Mouse (Mus musculus) Patski (cell line): Measurements from ENCODE around the gene Tbl2. TPM values are rescaled to one million over a fixed set of nuclear protein-coding genes. Genes with fewer than 3 reads are reported as not detected.

Source experiments
- ATAC-seq: fragments of 100-300 bp; one replicate; pipeline ENCODE4 v1.8.0; 2021
- CTCF ChIA-PET: fragments of 350-600 bp; sonication (Branson Sonifier 250); formaldehyde crosslinking; loops from one replicate; lab custom pipeline; 2022; ENCODE audit warnings: inconsistent platforms; lab: Charles Lee
- POLR2A ChIA-PET: fragments of 350-600 bp; sonication (Branson Sonifier 250); formaldehyde crosslinking; loops from one replicate; lab custom pipeline; 2022; ENCODE audit warnings: antibody characterized with exemption, inconsistent platforms; lab: Charles Lee
- DNase-seq: peaks from one replicate; pipeline ENCODE4 v3.0.0-alpha.2; 2011; ENCODE audit warnings: low read depth, low spot score
- H3K27me3 ChIP-seq: fragments of 371-371 bp; one replicate; pipeline ENCODE4 v1.5.1; 2021
- CTCF ChIP-seq: fragments of 100-300 bp; IDR thresholded peaks from one replicate; pipeline ENCODE4 v1.5.1; 2021
- in situ Hi-C: fragments of 300-500 bp; cut with MboI; formaldehyde crosslinking; loops from 3 replicates; pipeline ENCODE4 v1.11.1; 2018; ENCODE audit warnings: low pct_unique_long_range_greater_than_20kb, mixed read lengths
- polyA plus RNA-seq: library from polyadenylated mRNA; unstranded; gene quantifications from one replicate; pipeline ENCODE4 v1.2.3, GENCODE M21; 2021

The Tbl2 gene
- polyA plus RNA-seq, 1 experiment from 2014 or later = 12.3 TPM

DNA sequence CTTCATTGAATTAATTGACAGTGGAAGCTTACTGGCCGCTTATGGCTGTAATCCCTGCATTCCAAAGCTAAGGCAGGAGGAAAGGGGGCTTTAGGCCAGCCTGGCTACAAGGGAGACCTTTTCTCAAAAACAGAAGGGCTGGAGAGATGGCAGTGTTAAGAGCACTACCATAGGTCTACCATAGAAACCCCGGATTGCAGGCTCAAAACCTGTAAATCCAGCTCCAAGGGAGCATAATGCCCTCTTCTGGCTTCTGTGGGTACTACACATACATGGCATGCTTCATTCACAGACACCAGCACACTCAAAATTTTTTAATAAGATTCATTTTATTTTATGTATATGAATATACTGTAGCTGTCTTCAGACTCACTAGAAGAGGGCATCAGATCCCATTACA, 42.2 kb downstream of the Tbl2 start:
- DNase-seq (no peak), ATAC-seq (no peak)
- TF ChIP-seq CTCF = peak; percentile 93
- ChIA-PET POLR2A (no interaction called here), CTCF (interaction anchor here (0.7 to 2.2 kb wide), 8 partner anchors 9 to 179 kb away, joined by 3 to 7 read pairs (median 3); partner anchors contain the start of gene Vps37d)
- H3K27me3 ChIP-seq = no peaks in the 10 kb centered on the region
- in situ Hi-C loops = loop anchor here (5.0 kb wide), 1 partner anchor 74 kb away; no protein-coding TSS in a partner anchor

GRCm38 (mm10) chr5:135192431-135192830, 43.0 kb downstream of the Tbl2 start:
- ATAC-seq = no peak

GRCm38 (mm10) chr5:135196367-135196766, 46.9 kb downstream of the Tbl2 start:
- ChIA-PET CTCF (interaction anchor here (1.1 kb wide), 1 partner anchor 10 kb away, joined by 3 read pairs; no protein-coding TSS in a partner anchor), POLR2A (no interaction called here)
- DNase-seq = no peak
- in situ Hi-C loops = no loop called here
- H3K27me3 ChIP-seq = no peaks in the 10 kb centered on the region
- no peak for ATAC-seq
- no peak for TF ChIP-seq CTCF

More at GRCm38 (mm10) chr5:135192431-135192830, 43.0 kb downstream of the Tbl2 start:
- TF ChIP-seq CTCF = no peak
- ChIA-PET CTCF (interaction anchor here (0.7 to 1.1 kb wide), 4 partner anchors 12 to 78 kb away, joined by 3 read pairs; no protein-coding TSS in a partner anchor), POLR2A (interaction anchor here (0.8 to 0.9 kb wide), 2 partner anchors 30 to 74 kb away, joined by 3 to 4 read pairs; no protein-coding TSS in a partner anchor)
- in situ Hi-C loops = loop anchor here (5.0 kb wide), 1 partner anchor 75 kb away; no protein-coding TSS in a partner anchor
- DNase-seq = no peak
- no peaks in the 10 kb centered on the region for H3K27me3 ChIP-seq

GRCm38 (mm10) chr5:135202763-135203162, 53.3 kb downstream of the Tbl2 start:
- no peak for ATAC-seq
- ChIA-PET POLR2A (no interaction called here), CTCF (no interaction called here)
- no peak for TF ChIP-seq CTCF
- in situ Hi-C loops = no loop called here
- H3K27me3 ChIP-seq = no peaks in the 10 kb centered on the region
- no peak for DNase-seq

DNA sequence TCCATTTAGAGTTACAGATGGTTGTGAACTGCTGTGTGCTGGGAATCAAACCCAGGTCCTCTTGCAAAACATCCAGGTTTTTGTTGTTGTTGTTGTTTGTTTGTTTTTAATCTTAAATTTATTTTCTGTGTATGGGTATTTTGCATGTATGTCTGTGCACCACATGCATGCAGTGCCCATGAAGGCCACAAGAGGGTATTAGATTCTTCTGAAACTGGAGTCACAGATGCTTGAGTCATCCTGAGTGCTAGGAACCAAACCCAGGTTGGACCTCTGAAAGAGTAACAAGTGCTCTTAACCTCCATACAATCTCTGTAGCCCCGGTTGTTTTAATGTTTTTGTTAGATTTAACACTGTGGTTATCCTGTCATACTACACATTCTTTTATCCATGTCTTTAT, 58.7 kb downstream of the Tbl2 start:
- DNase-seq (no peak), ATAC-seq (no peak)
- in situ Hi-C loops = no loop called here
- POLR2A ChIA-PET = interaction anchor here (0.7 kb wide), 1 partner anchor 22 kb away, joined by 3 read pairs; no protein-coding TSS in a partner anchor
- CTCF ChIA-PET = no interaction called here
- TF ChIP-seq CTCF = peak; percentile 40
- no peaks in the 10 kb centered on the region for H3K27me3 ChIP-seq

Other genes starting within 250 kb of the Tbl2 start
- not detected for gene Tmem270, start 242.9 kb upstream of the Tbl2 start, polyA plus RNA-seq
- not detected for gene Cldn13, start 234.1 kb upstream of the Tbl2 start, polyA plus RNA-seq
- gene Mettl27, start 217.3 kb upstream of the Tbl2 start, polyA plus RNA-seq = 27.5 TPM
- gene Cldn4, start 202.7 kb upstream of the Tbl2 start, polyA plus RNA-seq = 0.09 TPM
- not detected for gene Cldn3, start 163.4 kb upstream of the Tbl2 start, polyA plus RNA-seq
- 82.8 TPM for gene Abhd11, start 140.5 kb upstream of the Tbl2 start, polyA plus RNA-seq
- 12.0 TPM for gene Stx1a, start 126.2 kb upstream of the Tbl2 start, polyA plus RNA-seq
- gene Dnajc30, start 85.5 kb upstream of the Tbl2 start, polyA plus RNA-seq = 22.5 TPM
- gene Bud23, start 84.7 kb upstream of the Tbl2 start, polyA plus RNA-seq = 58.7 TPM
- gene Vps37d, start 71.4 kb upstream of the Tbl2 start, polyA plus RNA-seq = 18.1 TPM
- 2.8 TPM for gene Mlxipl, start 59.8 kb upstream of the Tbl2 start, polyA plus RNA-seq
- gene Bcl7b, start 18.6 kb downstream of the Tbl2 start, polyA plus RNA-seq = 43.5 TPM
- 92.8 TPM for gene Baz1b, start 37.6 kb downstream of the Tbl2 start, polyA plus RNA-seq
- gene Fzd9, start 101.6 kb downstream of the Tbl2 start, polyA plus RNA-seq = 0.39 TPM
- gene Fkbp6, start 200.4 kb downstream of the Tbl2 start, polyA plus RNA-seq = not detected
- not detected for gene Trim50, start 203.6 kb downstream of the Tbl2 start, polyA plus RNA-seq
- gene Nsun5, start 220.3 kb downstream of the Tbl2 start, polyA plus RNA-seq = 28.7 TPM
- gene Pom121, start 244.9 kb downstream of the Tbl2 start, polyA plus RNA-seq = 33.2 TPM